Mouse (Mus musculus) spleen, adult 2 months (tissue): Measurements from ENCODE around the gene Pogz.

Experiments
- CTCF ChIP-seq: fragments of 200-500 bp; IDR thresholded peaks from 2 replicates; pipeline ENCODE4 v1.5.1; 2011; ENCODE audit warnings: mild to moderate bottlenecking, inconsistent platforms; ENCODE audit not compliant: insufficient read depth, insufficient read length, insufficient replicate concordance; ENCODE audit errors: extremely low read depth
- POLR2A ChIP-seq: fragments of 200-500 bp; IDR thresholded peaks from 2 replicates; pipeline ENCODE4 v1.6.1; 2011; ENCODE audit warnings: low read depth, low read length, inconsistent platforms

DNA sequence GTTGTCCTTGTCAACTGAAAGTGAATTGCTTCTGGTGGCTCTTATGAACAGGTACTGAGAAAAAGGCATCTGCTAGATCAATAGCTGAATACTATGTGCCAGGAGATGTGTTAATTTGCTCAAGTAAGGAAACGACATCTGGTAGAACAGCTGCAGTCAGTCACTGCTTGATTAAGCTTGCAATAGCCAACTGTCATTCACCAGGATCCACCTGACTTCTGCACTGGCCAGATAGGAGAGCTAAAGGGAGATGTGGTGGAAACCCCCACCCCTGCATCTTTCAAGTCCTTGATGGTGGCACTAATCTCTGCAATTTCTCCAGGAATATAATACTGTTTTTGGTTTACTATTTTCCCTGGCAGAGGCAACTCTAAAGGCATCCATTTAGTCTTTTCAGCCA is 69.1 kb downstream of the Pogz start:
- TF ChIP-seq CTCF (no peak), POLR2A (no peak)
